Mouse (Mus musculus): Measurements from ENCODE around the gene Bloc1s6. TPM values are rescaled to one million over a fixed set of nuclear protein-coding genes. Genes with fewer than 3 reads are reported as not detected.

Bloc1s6 gene
- polyA plus RNA-seq, 1 experiment from 2014 or later, result 72.4 TPM

Other genes with a start within 250 kb of the Bloc1s6 start
- gene Gatm, start 127.2 kb upstream of the Bloc1s6 start, polyA plus RNA-seq (2016; fragmentation: Nextera tagmentation; extraction: Ambion mirVana), result 10.9 and 14.5 TPM in 2 replicates
- gene AA467197, start 101.5 kb upstream of the Bloc1s6 start, polyA plus RNA-seq (2016; fragmentation: Nextera tagmentation; extraction: Ambion mirVana), result 0.21 and 0.47 TPM in 2 replicates
- 3.7 and 7.8 TPM in 2 replicates for gene Slc30a4, start 35.8 kb upstream of the Bloc1s6 start, polyA plus RNA-seq (2016; fragmentation: Nextera tagmentation; extraction: Ambion mirVana)
- gene Sqor, start 26.7 kb downstream of the Bloc1s6 start, polyA plus RNA-seq (2016; fragmentation: Nextera tagmentation; extraction: Ambion mirVana), result 2.7 and 3.3 TPM in 2 replicates

All from hindbrain, embryonic 10.5 days (tissue).